Mouse (Mus musculus): ENCODE results near the gene Mapk7.

GRCm38 (mm10) chr11:61494129-61494997, at the start of gene Mapk7:
- TF ChIP-seq CTCF (IDR thresholded peaks at IDR 0.05; ENCODE audit: low read depth, low read length), result no peak
- TF ChIP-seq POLR2A (IDR thresholded peaks at IDR 0.05; ENCODE audit: extremely low read depth, insufficient read depth, low read length), result 0 out of 2 replicates have a peak, but pooled peaks have one; percentile 7

All from liver, adult 2 months (tissue).